Mouse (Mus musculus) stomach, embryonic 14.5 days (tissue): ENCODE results near the gene H1f0. TPM values are rescaled to one million over a fixed set of nuclear protein-coding genes. Genes with fewer than 3 reads are reported as not detected.

Source experiments
- ATAC-seq: fragments of 200-750 bp; cut with Nextera tagmentation; 2 replicates; pipeline ENCODE4 v1.8.0; 2017; ENCODE audit warnings: low read depth, moderate TSS enrichment; ENCODE audit not compliant: insufficient number of reproducible peaks, insufficient read depth, low FRiP score
- H3K27ac ChIP-seq: fragments of 300-500 bp; sonication (generic); 2 replicates; pipeline ENCODE4 v1.5.1; 2014; ENCODE audit warnings: mild to moderate bottlenecking, low read length, moderate library complexity, mixed read lengths
- H3K27me3 ChIP-seq: fragments of 300-500 bp; sonication (generic); 2 replicates; pipeline ENCODE4 v1.6.1; 2014; ENCODE audit warnings: low read length, control low read depth, mixed read lengths; ENCODE audit not compliant: control insufficient read depth, insufficient read depth
- H3K36me3 ChIP-seq: fragments of 300-500 bp; sonication (generic); 2 replicates; pipeline ENCODE4 v1.6.1; 2014; ENCODE audit warnings: mild to moderate bottlenecking, control low read depth, low read length, moderate library complexity, mixed read lengths; ENCODE audit not compliant: control insufficient read depth, insufficient read depth
- H3K4me1 ChIP-seq: fragments of 300-500 bp; sonication (generic); 2 replicates; pipeline ENCODE4 v1.6.1; 2014; ENCODE audit warnings: low read length, control low read depth, mixed read lengths; ENCODE audit not compliant: control insufficient read depth, insufficient read depth
- H3K4me2 ChIP-seq: fragments of 300-500 bp; sonication (generic); replicated peaks from 2 replicates; pipeline ENCODE4 v1.6.1; 2014; ENCODE audit warnings: low read depth, low read length, control low read depth
- H3K4me3 ChIP-seq: fragments of 300-500 bp; sonication (generic); 2 replicates; pipeline ENCODE4 v1.5.1; 2014; ENCODE audit warnings: low read depth, low read length, control low read depth
- H3K9ac ChIP-seq: fragments of 300-500 bp; sonication (generic); replicated peaks from 2 replicates; pipeline ENCODE4 v1.6.1; 2014; ENCODE audit warnings: low read depth, mild to moderate bottlenecking, control low read depth, low read length, moderate library complexity, mixed read lengths
- H3K9me3 ChIP-seq: fragments of 300-500 bp; sonication (generic); 2 replicates; pipeline ENCODE4 v1.6.1; 2016; ENCODE audit warnings: low read depth, low read length, control low read depth; ENCODE audit not compliant: control insufficient read depth
- WGBS: fragments of 180-500 bp; shearing (Covaris S2); extraction: QIAGEN DNeasy Blood & Tissue Kit; methylation state at CpG from one replicate; pipeline ENCODE4 v1.1.7; 2014; 5-methylcytosine and 5-hydroxymethylcytosine counted together
- polyA plus RNA-seq: library from polyadenylated mRNA; unstranded; fragments of >200 nt; fragmentation: Nextera tagmentation; extraction: Ambion mirVana; gene quantifications from 2 replicates; pipeline ENCODE4 v1.2.1, GENCODE M21; 2014

The H1f0 gene
- polyA plus RNA-seq, 1 experiment from 2014 or later = 160 TPM

DNA sequence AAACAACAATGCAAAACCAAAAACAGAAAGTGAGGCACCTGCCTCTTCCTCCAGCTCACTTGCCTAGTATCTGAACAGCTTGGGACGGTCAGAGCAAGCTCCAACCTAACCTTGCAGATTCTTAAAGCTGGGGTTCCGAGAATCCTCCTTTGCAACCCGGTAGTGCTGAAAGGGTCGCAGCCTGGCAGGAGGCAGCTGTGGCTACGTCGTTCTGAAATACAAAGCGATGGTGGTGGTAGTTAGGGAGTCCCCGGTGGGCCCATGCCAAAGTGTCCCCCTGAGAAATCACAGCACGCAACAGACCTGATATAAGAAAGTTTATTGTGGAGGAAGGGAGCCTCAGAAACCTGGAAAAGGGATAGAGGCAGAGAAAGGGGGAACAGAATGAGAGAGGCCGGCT lies 10.1 kb downstream of the H1f0 start:
- H3K27ac ChIP-seq = no peak overlapping the region
- peaks cover 20% of the 10 kb centered on the region; the same call in 1 of the 2 replicates for H3K4me1 ChIP-seq
- no peaks in the 10 kb centered on the region for H3K9me3 ChIP-seq
- ATAC-seq = no peak
- 79% methylated on average over 10 of the region's 10 CpGs for WGBS
- H3K4me3 ChIP-seq = no peak overlapping the region
- H3K27me3 ChIP-seq = peaks cover 12% of the 10 kb centered on the region
- H3K4me2 ChIP-seq = no peak overlapping the region
- peaks cover 26% of the 10 kb centered on the region for H3K36me3 ChIP-seq
- H3K9ac ChIP-seq = no peak overlapping the region

DNA sequence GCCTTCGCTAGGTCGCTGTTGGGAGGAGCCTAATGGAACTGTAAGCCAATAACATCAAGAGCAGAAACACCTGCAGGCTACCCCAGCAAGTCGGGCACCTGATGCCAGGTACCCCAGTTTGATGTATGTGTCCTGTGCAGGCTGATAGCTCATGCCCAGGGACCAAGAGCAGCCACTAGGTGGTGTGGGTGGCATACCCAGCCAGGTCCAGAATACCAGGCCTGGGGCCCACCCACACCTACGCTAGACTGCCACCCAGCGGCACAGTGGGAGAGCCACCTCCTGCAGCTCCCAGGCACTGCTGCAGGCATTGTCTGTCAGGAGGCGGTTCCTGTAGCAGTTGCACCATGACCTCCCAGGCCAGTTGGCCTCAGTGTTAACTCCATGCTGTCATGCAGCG lies 10.6 kb downstream of the H1f0 start:
- ATAC-seq = peak; percentile 70; the same call in 1 of the 2 replicates
- no peak overlapping the region for H3K9ac ChIP-seq

DNA sequence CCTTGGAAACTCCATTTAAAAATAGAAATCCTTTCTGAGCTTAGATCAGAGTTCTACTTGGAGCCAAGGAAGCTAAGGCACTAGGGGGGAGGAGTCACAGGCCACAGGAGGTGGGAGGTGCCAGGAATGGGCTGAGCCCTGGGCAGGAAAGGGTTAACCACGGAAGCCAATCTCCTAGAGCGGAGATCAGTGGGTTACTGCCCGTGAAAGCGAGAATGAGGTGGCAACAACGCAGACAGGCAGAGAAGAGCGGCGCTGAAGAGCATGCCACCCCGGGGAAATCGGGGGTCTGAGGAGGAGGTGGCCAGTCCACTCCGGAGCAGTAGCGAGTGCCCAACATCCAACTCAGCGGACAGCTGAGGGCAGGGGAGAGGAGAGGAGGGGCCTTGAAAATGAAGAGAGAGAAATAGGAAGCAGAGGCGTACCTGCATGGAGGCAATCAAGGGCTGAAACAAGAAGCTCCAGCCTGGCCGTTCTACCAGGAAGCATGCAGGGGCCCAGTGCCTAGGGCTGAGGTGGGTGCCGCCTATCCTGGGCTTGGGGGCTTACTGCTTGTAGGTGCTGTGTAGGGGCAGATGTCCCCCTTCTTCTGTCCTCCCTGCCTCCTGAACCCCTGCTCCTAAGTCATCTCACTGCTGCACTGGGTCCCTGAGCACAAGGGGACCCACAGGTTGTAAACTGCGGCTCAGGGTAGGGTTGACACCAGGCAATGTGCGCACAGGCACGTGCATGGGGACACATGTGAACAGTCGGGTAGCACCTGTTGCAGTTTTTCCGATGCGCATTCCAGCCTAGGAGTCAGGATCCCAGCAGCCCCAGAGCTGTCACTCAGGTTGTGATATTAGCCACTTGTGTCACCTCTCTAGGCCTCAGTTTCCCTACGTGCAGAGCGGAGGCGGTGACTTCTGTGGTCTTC lies 12.5 kb downstream of the H1f0 start:
- 17% methylated on average over 24 of the region's 24 CpGs for WGBS
- H3K27ac ChIP-seq = no peak overlapping the region

More for the DNA sequence above, 10.6 kb downstream of the H1f0 start:
- Histone ChIP-seq H3K36me3 (peaks cover 26% of the 10 kb centered on the region), H3K27me3 (peaks cover 12% of the 10 kb centered on the region), H3K27ac (no peak overlapping the region), H3K9me3 (no peaks in the 10 kb centered on the region), H3K4me1 (peaks cover 20% of the 10 kb centered on the region; the same call in 1 of the 2 replicates), H3K4me2 (no peak overlapping the region), H3K4me3 (no peak overlapping the region)
- WGBS = 22% methylated on average over 7 of the region's 7 CpGs

DNA sequence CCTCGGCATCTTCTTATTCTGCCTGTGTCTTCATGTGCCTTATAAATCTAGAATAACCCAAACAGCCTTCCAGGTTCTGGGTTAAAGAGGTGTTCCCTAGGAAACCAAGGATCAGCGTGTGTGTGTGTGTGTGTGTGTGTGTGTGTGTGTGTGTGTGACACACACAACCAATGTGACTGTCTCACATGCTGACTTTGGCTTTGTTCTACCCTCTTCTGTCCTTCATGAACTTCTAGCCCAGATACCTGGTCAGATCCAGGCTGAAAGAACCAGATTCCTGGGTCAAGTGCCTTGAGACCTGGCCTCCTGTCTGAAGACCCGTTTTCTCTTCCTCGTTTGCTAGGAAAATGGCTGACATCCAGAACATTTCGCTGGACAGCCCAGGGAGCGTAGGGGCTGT lies 13.3 kb downstream of the H1f0 start, which contains the start of gene Galr3:
Gene Galr3, plus strand, starts transcription at position 301 of the 400 bp plus-strand sequence.
- Histone ChIP-seq H3K9me3 (no peaks in the 10 kb centered on the region), H3K9ac (no peak within 1 kb of the TSS; the same call in 1 of the 2 replicates), H3K4me3 (peak within 1 kb of the TSS; percentile 54), H3K36me3 (peaks cover 8% of the 10 kb centered on the region), H3K4me1 (peaks cover 20% of the 10 kb centered on the region; the same call in 1 of the 2 replicates), H3K27me3 (peaks cover 12% of the 10 kb centered on the region), H3K27ac (no peak within 1 kb of the TSS), H3K4me2 (peak within 1 kb of the TSS; percentile 99)
- WGBS = 72% methylated on average over 6 of the region's 6 CpGs
- no peak for ATAC-seq

More for the DNA sequence above, 12.5 kb downstream of the H1f0 start:
- Histone ChIP-seq H3K4me1 (peaks cover 20% of the 10 kb centered on the region; the same call in 1 of the 2 replicates), H3K27me3 (peaks cover 12% of the 10 kb centered on the region), H3K9me3 (no peaks in the 10 kb centered on the region), H3K9ac (no peak overlapping the region; the same call in 1 of the 2 replicates), H3K4me3 (peak overlapping the region; percentile 22), H3K4me2 (peak overlapping the region; percentile 38), H3K36me3 (peaks cover 12% of the 10 kb centered on the region)
- no peak for ATAC-seq

DNA sequence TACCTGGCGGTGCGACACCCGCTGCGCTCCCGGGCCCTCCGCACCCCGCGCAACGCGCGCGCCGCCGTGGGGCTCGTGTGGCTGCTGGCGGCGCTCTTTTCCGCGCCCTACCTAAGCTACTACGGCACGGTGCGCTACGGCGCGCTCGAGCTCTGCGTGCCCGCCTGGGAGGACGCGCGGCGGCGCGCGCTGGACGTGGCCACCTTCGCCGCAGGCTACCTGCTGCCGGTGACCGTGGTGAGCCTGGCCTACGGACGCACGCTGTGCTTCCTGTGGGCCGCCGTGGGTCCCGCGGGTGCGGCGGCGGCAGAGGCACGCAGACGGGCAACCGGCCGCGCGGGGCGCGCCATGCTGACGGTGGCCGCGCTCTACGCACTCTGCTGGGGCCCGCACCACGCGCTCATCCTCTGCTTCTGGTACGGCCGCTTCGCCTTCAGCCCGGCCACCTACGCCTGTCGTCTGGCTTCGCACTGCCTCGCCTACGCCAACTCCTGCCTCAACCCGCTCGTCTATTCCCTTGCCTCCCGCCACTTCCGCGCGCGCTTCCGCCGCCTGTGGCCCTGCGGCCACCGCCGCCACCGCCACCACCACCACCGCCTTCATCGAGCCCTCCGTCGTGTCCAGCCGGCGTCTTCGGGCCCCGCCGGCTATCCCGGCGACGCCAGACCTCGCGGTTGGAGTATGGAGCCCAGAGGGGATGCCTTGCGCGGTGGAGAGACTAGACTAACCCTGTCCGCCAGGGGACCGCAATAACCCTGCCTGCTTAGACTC lies 14.7 kb downstream of the H1f0 start:
- ATAC-seq = 0 out of 2 replicates have a peak, but pooled peaks have one; percentile 2
- H3K36me3 ChIP-seq = no peaks in the 10 kb centered on the region
- peak overlapping the region; percentile 99 for H3K4me2 ChIP-seq
- H3K9me3 ChIP-seq = no peaks in the 10 kb centered on the region
- no peak overlapping the region; the same call in 1 of the 2 replicates for H3K9ac ChIP-seq
- peaks cover 20% of the 10 kb centered on the region; the same call in 1 of the 2 replicates for H3K4me1 ChIP-seq
- WGBS = under 1% methylated on average over 94 of the region's 105 CpGs
- no peak overlapping the region for H3K27ac ChIP-seq
- peak overlapping the region; percentile 54 for H3K4me3 ChIP-seq
- peaks cover 12% of the 10 kb centered on the region for H3K27me3 ChIP-seq

DNA sequence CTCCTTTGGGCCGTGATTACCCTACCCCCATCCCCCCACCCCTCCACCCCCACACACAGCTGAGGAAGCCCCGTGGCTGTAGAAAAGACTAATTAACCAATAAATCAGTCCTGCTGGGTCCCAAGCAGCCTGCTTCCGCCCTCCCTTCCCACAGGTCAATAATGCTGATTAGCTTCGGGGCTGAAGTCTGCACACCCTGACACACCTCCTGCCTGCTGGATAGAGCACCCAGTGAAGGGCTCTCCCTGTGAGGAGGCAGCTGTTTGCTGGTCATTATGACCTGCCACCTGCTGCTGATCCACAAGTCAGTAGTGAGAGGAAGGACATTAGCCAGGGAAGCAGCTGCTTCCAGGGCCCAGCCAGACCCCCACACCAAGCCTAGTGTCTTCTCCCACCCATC lies 16.6 kb downstream of the H1f0 start:
- Histone ChIP-seq H3K4me2 (no peak overlapping the region), H3K27ac (peak overlapping the region; percentile 58), H3K4me3 (no peak overlapping the region), H3K9ac (no peak overlapping the region), H3K4me1 (peaks cover 18% of the 10 kb centered on the region; the same call in 1 of the 2 replicates), H3K9me3 (no peaks in the 10 kb centered on the region), H3K36me3 (no peaks in the 10 kb centered on the region), H3K27me3 (peaks cover 12% of the 10 kb centered on the region)
- ATAC-seq = peak; percentile 39; the same call in 1 of the 2 replicates
- 20% methylated on average over 4 of the region's 4 CpGs for WGBS

DNA sequence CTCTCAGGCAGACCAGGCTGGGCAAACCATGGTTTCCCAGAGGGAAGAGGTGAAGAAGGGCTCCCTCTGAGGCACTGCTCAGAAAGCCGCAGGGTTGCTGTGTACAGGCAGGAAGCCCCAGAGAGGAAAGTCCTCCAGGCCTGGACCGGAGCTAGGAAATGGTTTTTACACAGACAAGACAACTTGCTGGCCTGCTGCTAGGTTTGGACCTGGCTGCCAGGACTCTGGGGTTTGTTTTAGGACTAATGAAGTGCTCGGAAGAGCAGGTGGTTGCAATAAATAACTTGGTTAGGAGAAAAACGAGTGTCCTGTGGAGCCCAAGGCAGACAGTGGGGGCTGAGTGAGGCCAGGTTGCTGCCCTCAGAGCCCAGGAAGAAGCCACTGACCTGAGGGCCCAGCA lies 19.9 kb downstream of the H1f0 start:
- WGBS = 63% methylated on average over 4 of the region's 4 CpGs
- Histone ChIP-seq H3K36me3 (peaks cover 7% of the 10 kb centered on the region; the same call in 1 of the 2 replicates), H3K27ac (no peak overlapping the region), H3K9me3 (no peaks in the 10 kb centered on the region), H3K27me3 (no peaks in the 10 kb centered on the region), H3K9ac (no peak overlapping the region), H3K4me2 (no peak overlapping the region), H3K4me3 (no peak overlapping the region), H3K4me1 (peaks cover 11% of the 10 kb centered on the region; the same call in 1 of the 2 replicates)
- no peak for ATAC-seq
